18 mouse cellular contexts compared by ENCODE assay signal in genomic region chr2:11291570-11292405, GRCm38 (mm10).
DNase-seq lines count a peak whose midpoint lies in the region; ATAC-seq and TF ChIP-seq lines count a peak whose summit lies in the region.
"Had no signal": no experiment of that assay in that cellular context is flagged by ENCODE, and none has a peak within 500 bp of the region (broad histone marks: within the 10 kb centered on the region; RNA-seq: fewer than 3 reads in every experiment).

No protein-coding gene starts in this region.

- no peak for TF ChIP-seq POLR2A in brain, embryonic 14.5 days (IDR thresholded peaks at IDR 0.05; ENCODE audit: borderline replicate concordance, extremely low read depth, insufficient read depth, insufficient read length, poor library complexity, severe bottlenecking)

- H3K27ac ChIP-seq in forebrain, embryonic 14.5 days (ENCODE audit: low read depth, low read length) = no peak overlapping the region
- H3K27ac ChIP-seq in forebrain, embryonic 16.5 days (ENCODE audit: low read length) = no peak overlapping the region
- no peak overlapping the region for H3K27ac ChIP-seq in kidney, embryonic 15.5 days
- H3K27ac ChIP-seq: embryonic facial prominence, embryonic 13.5 days; forebrain, embryonic 13.5 days had no signal

- H3K36me3 ChIP-seq in forebrain, embryonic 14.5 days (ENCODE audit: control insufficient read depth, insufficient read depth, low read length) = no peaks in the 10 kb centered on the region
- no peaks in the 10 kb centered on the region for H3K36me3 ChIP-seq in forebrain, embryonic 16.5 days (ENCODE audit: control insufficient read depth, insufficient read depth)
- no peaks in the 10 kb centered on the region for H3K36me3 ChIP-seq in kidney, embryonic 15.5 days
- H3K36me3 ChIP-seq: embryonic facial prominence, embryonic 13.5 days had no signal

- WGBS in forebrain, embryonic 14.5 days = 37% methylated on average over 9 of the region's 9 CpGs
- 34% methylated on average over 9 of the region's 9 CpGs for WGBS in forebrain, embryonic 16.5 days
- WGBS in kidney, embryonic 15.5 days = 75% methylated on average over 9 of the region's 9 CpGs

- TF ChIP-seq CTCF in brain, embryonic 14.5 days (IDR thresholded peaks at IDR 0.05; ENCODE audit: borderline replicate concordance, extremely low read depth, insufficient read depth, insufficient read length) = no peak

- ATAC-seq in forebrain, embryonic 14.5 days = no peak
- no peak for ATAC-seq in forebrain, embryonic 16.5 days
- ATAC-seq in erythroblast, adult 5-6 weeks (replicated peaks; ENCODE audit: low FRiP score, poor library complexity, severe bottlenecking) = no peak
- ATAC-seq in kidney, embryonic 15.5 days (replicated peaks; ENCODE audit: low FRiP score) = no peak
- ATAC-seq: forebrain, embryonic 13.5 days; forebrain, postnatal 0 days had no signal

- no peak overlapping the region for H3K4me3 ChIP-seq in forebrain, embryonic 14.5 days (ENCODE audit: low read depth, low read length)
- no peak overlapping the region for H3K4me3 ChIP-seq in forebrain, embryonic 16.5 days (replicated peaks; ENCODE audit: low read length)
- no peak overlapping the region for H3K4me3 ChIP-seq in kidney, embryonic 15.5 days (replicated peaks)
- H3K4me3 ChIP-seq: embryonic facial prominence, embryonic 13.5 days; erythroblast, embryonic 14.5 days; forebrain, embryonic 13.5 days had no signal

- DNase-seq in forebrain, embryonic 14.5 days (ENCODE audit: low spot score) = peak; percentile 55
- peak; percentile 76 for DNase-seq in brain, embryonic 14.5 days (ENCODE audit: low read depth)
- DNase-seq in fat pad, adult 2 months (ENCODE audit: extremely low read depth, low read depth, low spot score) = peak; percentile 56
- DNase-seq: adrenal gland, adult 2 months; adrenal gland, postnatal 10 days; adrenal gland, postnatal 25 days; cerebellum, adult 11-12 months; cerebellum, adult 2 months; cerebellum, adult 9-10 months; cerebellum, postnatal 10 days; cerebellum, postnatal 25 days; forebrain, postnatal 0 days had no signal

- H3K27me3 ChIP-seq in forebrain, embryonic 14.5 days (replicated peaks; ENCODE audit: control insufficient read depth, insufficient read depth, low read length) = no peaks in the 10 kb centered on the region
- H3K27me3 ChIP-seq in forebrain, embryonic 16.5 days (replicated peaks; ENCODE audit: control insufficient read depth, insufficient read depth, low read length) = no peaks in the 10 kb centered on the region
- no peaks in the 10 kb centered on the region for H3K27me3 ChIP-seq in kidney, embryonic 15.5 days
- H3K27me3 ChIP-seq: embryonic facial prominence, embryonic 13.5 days; forebrain, embryonic 13.5 days had no signal

- no peaks in the 10 kb centered on the region for H3K9me3 ChIP-seq in forebrain, embryonic 14.5 days (replicated peaks; ENCODE audit: control insufficient read depth, low read length)
- H3K9me3 ChIP-seq in forebrain, embryonic 16.5 days (ENCODE audit: control insufficient read depth, low read length) = no peaks in the 10 kb centered on the region
- H3K9me3 ChIP-seq in kidney, embryonic 15.5 days (replicated peaks) = no peaks in the 10 kb centered on the region
- H3K9me3 ChIP-seq: embryonic facial prominence, embryonic 13.5 days; forebrain, embryonic 13.5 days had no signal

- no peak overlapping the region for H3K4me2 ChIP-seq in forebrain, embryonic 14.5 days (ENCODE audit: low read length)
- no peak overlapping the region for H3K4me2 ChIP-seq in forebrain, embryonic 16.5 days (ENCODE audit: low read length)
- H3K4me2 ChIP-seq in kidney, embryonic 15.5 days = no peak overlapping the region
- H3K4me2 ChIP-seq: embryonic facial prominence, embryonic 13.5 days; forebrain, embryonic 13.5 days had no signal

- H3K4me1 ChIP-seq in forebrain, embryonic 14.5 days (ENCODE audit: control insufficient read depth, insufficient read depth, low read length) = no peaks in the 10 kb centered on the region
- peaks cover 3% of the 10 kb centered on the region; the same call in 1 of the 2 replicates for H3K4me1 ChIP-seq in forebrain, embryonic 16.5 days (replicated peaks; ENCODE audit: control insufficient read depth, insufficient read depth, low read length)
- no peaks in the 10 kb centered on the region for H3K4me1 ChIP-seq in kidney, embryonic 15.5 days
- H3K4me1 ChIP-seq: embryonic facial prominence, embryonic 13.5 days; forebrain, embryonic 13.5 days had no signal

- no peak overlapping the region for H3K9ac ChIP-seq in forebrain, embryonic 14.5 days (ENCODE audit: low read length)
- H3K9ac ChIP-seq in forebrain, embryonic 16.5 days (replicated peaks; ENCODE audit: low read depth, low read length) = no peak overlapping the region
- H3K9ac ChIP-seq in kidney, embryonic 15.5 days = no peak overlapping the region
- H3K9ac ChIP-seq: embryonic facial prominence, embryonic 13.5 days; forebrain, embryonic 13.5 days; forebrain, postnatal 0 days had no signal
